Mouse (Mus musculus): ENCODE data around the gene Sh3bgr.

The Sh3bgr gene

GRCm38 (mm10) chr16:96210856-96211255, 10.6 kb downstream of the Sh3bgr start:
- no peak for DNase-seq

- DNase-seq, result no peak
Measured at GRCm38 (mm10) chr16:96213027-96213426, 12.8 kb downstream of the Sh3bgr start.

GRCm38 (mm10) chr16:96221491-96221890, 21.2 kb downstream of the Sh3bgr start:
- DNase-seq, result no peak

- DNase-seq, result no peak
Measured at GRCm38 (mm10) chr16:96221959-96222358, 21.7 kb downstream of the Sh3bgr start.

- DNase-seq, result no peak
Measured at GRCm38 (mm10) chr16:96222452-96222851, 22.2 kb downstream of the Sh3bgr start.

GRCm38 (mm10) chr16:96228438-96228837, 28.2 kb downstream of the Sh3bgr start:
- no peak for DNase-seq

- no peak for DNase-seq
Measured at GRCm38 (mm10) chr16:96229044-96229555, 28.9 kb downstream of the Sh3bgr start.

GRCm38 (mm10) chr16:96230411-96230810, 30.2 kb downstream of the Sh3bgr start:
- peak; percentile 49 for DNase-seq

GRCm38 (mm10) chr16:96231251-96231650, 31.0 kb downstream of the Sh3bgr start:
- DNase-seq, result no peak

GRCm38 (mm10) chr16:96231974-96232373, 31.7 kb downstream of the Sh3bgr start:
- no peak for DNase-seq

GRCm38 (mm10) chr16:96233996-96234395, 33.7 kb downstream of the Sh3bgr start:
- DNase-seq, result no peak

- DNase-seq, result no peak
Measured at GRCm38 (mm10) chr16:96235366-96235970, 35.2 kb downstream of the Sh3bgr start, which contains the start of gene B3galt5. TSS of gene B3galt5 (plus strand) at chr16:96235801.

GRCm38 (mm10) chr16:96244496-96244895, 44.2 kb downstream of the Sh3bgr start:
- no peak for DNase-seq

- DNase-seq, result peak; percentile 11
Measured at GRCm38 (mm10) chr16:96249635-96250034, 49.4 kb downstream of the Sh3bgr start.

GRCm38 (mm10) chr16:96252146-96252545, 51.9 kb downstream of the Sh3bgr start:
- DNase-seq, result peak; percentile 0

- peak; percentile 2 for DNase-seq
Measured at GRCm38 (mm10) chr16:96258429-96258828, 58.2 kb downstream of the Sh3bgr start.

- no peak for DNase-seq
Measured at GRCm38 (mm10) chr16:96271736-96272135, 71.5 kb downstream of the Sh3bgr start.

GRCm38 (mm10) chr16:96272929-96273619, 72.8 kb downstream of the Sh3bgr start:
- no peak for DNase-seq

GRCm38 (mm10) chr16:96276596-96276995, 76.3 kb downstream of the Sh3bgr start:
- no peak for DNase-seq

Data from right cerebral cortex, postnatal 25 days (tissue).